Mouse (Mus musculus) gastrocnemius, postnatal 14 days (tissue): ENCODE measurements around the gene Zscan25. TPM values are rescaled to one million over a fixed set of nuclear protein-coding genes. Genes with fewer than 3 reads are reported as not detected.
"Not testable (repeated sequence)": the region's sequence is repeated elsewhere in the genome, so short reads cannot be mapped to it uniquely, and the experiment has no call there.

Source experiments
- DNase-seq: peaks from one replicate; pipeline ENCODE4 v3.0.0; 2021; ENCODE audit warnings: mixed read lengths
- intact Hi-C: fragments of 180-260 bp; cut with DNase I; formaldehyde crosslinking; loops from one replicate; pipeline ENCODE4 v1.15.1; 2025; ENCODE audit warnings: low total_unique reads
- long read RNA-seq, 2 experiments: library from polyadenylated mRNA; stranded (forward); transcript quantifications; one replicate each; pipeline ENCODE4 v2.0.0; 2021
- total RNA-seq, 2 experiments: library from RNA; stranded (reverse); gene quantifications; 2 replicates each; pipeline ENCODE4 v1.2.3; 2021

Zscan25 gene
- 1 to 10 TPM; 8.0 to 8.8 TPM for total RNA-seq
- long read RNA-seq, experiment 1, partial matches to known transcripts: 0 of 4 reads
- long read RNA-seq, experiment 1, other reads (novel, unspliced or antisense): 4 of 4 reads
- long read RNA-seq, experiment 2, partial matches to known transcripts: 0 of 8 reads
- long read RNA-seq, experiment 2, other reads (novel, unspliced or antisense): 8 of 8 reads

DNA sequence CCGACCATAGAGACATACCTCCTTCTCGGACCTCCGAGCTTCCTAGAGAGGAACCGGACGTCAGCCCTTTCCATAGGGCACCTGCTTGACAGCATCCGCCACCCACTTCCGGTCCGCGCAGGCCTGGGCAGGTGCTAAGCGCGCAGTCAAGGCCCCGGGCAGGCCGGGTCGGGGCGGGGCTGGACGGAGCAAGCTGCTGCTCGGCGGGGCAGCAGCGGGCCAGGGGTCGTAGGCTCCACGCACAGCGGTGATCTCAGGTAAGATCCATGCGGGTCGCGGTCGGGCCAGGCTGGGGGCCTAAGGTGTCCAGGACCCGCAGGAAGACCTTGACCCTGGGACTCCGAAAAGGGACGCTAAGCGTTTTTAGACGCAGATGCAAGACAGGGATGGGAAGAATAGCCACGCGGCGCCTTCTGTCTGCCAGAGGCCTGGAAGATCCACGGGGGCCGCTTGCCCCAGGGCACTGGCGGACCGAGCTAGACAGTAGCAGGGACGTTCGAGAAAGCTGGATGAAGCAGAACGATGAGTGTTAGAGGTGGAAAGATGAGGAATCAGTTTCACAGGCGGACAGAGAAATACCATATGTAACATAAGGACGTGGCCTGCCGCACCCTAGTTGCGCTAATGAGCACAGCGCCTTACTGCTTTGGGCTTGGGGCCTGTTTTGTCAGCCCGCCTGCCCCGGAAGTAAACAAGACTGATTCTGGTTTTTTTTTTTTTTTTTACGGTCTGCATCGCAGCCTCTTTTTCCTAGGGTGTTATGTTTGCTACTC lies at the start of gene Zscan25:
Gene Zscan25, plus strand, starts transcription at position 130 of the 773 bp plus-strand sequence.
- intact Hi-C loops: loop anchor here (5.0 kb wide), 1 partner anchor 48 kb away; the partner anchor contains the start of gene Zfp655
- peak; percentile 94 for DNase-seq

DNA sequence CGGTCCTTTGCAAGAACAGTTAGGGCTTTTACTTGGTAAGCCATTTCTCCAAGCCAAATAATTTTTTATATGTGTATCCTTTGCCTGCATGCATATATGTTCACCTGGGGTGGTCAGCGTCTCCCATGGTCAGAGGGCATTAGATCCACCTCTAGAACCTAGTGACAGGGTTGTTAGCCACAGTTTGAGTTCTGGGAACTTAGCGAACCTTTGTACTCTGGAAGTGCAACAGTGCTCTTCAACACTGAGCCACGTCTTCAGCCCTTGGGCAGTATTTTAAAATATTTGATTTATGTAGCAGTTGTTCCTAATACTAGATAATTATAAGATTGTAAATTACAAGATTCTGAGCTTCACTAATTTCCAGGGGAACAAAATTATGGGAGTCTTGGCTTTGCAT lies 49.7 kb upstream of the Zscan25 start:
- no peak for DNase-seq
- intact Hi-C loops: loop anchor here (5.0 kb wide), 1 partner anchor 52 kb away; the partner anchor contains the start of gene Zscan25

GRCm38 (mm10) chr5:145231367-145231871 lies 48.9 kb upstream of the Zscan25 start, which contains the start of gene Zfp655:
Zfp655 (plus strand) TSS chr5:145231715.
- intact Hi-C loops: loop anchor here (5.0 kb wide), 1 partner anchor 51 kb away; the partner anchor contains the start of gene Zscan25
- peak; percentile 98 for DNase-seq

GRCm38 (mm10) chr5:145231893-145232411 lies 48.3 kb upstream of the Zscan25 start:
- intact Hi-C loops: loop anchor here (5.0 kb wide), 1 partner anchor 50 kb away; the partner anchor contains the start of gene Zscan25
- DNase-seq: no peak

DNA sequence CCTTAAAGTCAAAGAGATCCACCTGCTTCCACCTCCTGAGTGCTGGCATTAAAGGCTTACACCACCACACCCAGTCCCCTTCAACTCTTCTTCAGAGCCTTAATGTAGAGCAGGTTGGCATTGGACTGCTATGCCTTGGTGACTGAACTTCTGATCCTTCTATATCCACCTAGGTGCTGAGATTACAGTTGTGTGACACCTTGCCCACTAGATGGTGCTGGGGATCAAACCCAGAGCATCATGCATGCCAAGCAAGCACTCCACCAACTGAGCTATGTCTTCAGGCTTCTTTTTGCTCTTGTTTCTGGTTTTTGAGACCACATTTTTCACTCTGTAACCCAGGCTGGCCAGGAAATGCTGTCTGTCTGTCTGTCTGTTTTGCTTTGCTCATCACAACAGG lies 45.7 kb upstream of the Zscan25 start:
- intact Hi-C loops: loop anchor here (5.0 kb wide), 1 partner anchor 48 kb away; the partner anchor contains the start of gene Zscan25

DNA sequence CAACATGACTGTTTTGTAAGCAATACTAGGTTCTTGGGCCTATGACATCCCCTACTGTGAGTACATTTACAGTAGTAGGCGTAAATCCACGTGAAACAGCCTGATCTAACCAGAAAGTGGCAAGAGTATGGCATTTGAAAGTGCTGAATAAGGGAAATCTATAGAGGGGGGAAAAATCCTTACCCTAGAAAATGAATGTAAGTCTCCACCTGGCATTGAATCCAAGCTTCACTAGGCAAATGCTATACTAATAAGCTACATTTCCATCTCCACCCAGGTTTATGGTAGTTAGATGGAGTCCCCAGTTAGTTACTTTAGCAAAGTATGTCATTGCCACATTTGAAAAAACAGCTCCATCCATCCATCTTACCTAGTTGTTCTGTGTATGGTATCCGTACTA lies 30.8 kb upstream of the Zscan25 start:
- intact Hi-C loops: no loop called here
- DNase-seq: no peak

More for the DNA sequence above, 45.7 kb upstream of the Zscan25 start:
- no peak for DNase-seq

- intact Hi-C loops: not testable (repeated sequence)
Observed at GRCm38 (mm10) chr5:145273568-145273967, 6.7 kb upstream of the Zscan25 start.

DNA sequence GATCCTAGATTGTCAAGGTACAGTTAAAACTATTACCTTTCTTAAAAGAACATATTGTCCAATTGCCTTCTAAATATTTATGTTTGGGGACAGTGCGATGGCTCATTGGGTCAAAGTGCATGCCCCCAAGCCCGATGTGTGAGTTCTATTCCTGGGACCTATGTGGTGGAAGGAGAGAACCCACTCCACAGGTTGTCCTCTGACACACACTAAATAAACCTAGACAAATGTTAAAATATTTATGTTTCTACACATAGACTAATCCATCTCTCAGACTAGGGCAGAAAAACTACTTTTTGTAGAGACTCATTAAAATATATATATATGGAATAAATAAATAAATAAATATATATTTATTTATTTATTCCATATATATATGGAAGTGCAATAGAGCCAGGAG lies 352 bp upstream of the Zscan25 start:
- intact Hi-C loops: loop anchor here (5.0 kb wide), 1 partner anchor 48 kb away; the partner anchor contains the start of gene Zfp655
- no peak for DNase-seq

More at GRCm38 (mm10) chr5:145273568-145273967, 6.7 kb upstream of the Zscan25 start:
- DNase-seq: not testable (repeated sequence)

DNA sequence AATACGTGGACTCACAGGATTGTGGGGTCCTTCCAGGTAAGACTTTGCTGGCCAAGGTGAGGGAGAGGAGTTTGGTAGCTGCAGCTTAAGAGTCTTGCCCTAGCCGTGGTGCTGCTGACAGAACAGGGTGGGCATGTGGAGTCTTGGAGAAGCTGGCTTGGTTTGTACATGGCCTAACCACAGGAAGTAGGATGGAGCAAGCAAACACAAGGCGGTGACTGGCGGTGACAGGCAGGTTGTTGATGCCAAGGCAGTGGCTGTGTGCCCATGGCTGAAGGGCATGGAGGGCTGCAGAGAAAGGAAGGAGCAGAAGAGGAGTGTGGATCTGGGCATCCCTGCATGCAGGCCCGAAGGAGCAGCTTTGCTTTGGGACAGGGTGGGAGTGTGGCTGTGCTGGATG lies 8.1 kb downstream of the Zscan25 start:
- no peak for DNase-seq
- intact Hi-C loops: no loop called here

- DNase-seq: no peak
- intact Hi-C loops: no loop called here
Observed at GRCm38 (mm10) chr5:145290697-145291096, 10.4 kb downstream of the Zscan25 start.

- intact Hi-C loops: no loop called here
- no peak for DNase-seq
Observed at GRCm38 (mm10) chr5:145292398-145292797, 12.1 kb downstream of the Zscan25 start.

DNA sequence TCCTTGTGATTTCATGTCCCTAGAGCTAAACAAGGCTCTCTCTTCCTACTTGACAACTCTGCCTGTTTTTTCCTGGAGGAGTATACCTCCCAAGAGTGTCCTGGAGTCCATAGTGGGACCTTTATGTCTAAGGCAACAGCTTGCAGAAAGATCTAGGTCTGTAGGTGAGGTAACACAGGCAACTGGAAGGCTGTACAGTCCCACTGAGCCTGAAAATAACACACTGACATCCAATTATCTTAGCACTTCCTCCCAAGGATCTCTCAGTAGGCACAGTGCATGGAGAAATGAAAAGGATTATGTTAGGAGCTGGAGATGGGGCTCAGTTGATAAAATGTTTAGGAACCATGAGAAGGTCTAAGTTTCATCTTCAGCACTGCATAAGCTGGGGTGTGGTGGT lies 20.2 kb downstream of the Zscan25 start:
- intact Hi-C loops: no loop called here
- DNase-seq: no peak

- intact Hi-C loops, DNase-seq: not testable (repeated sequence)
Observed at GRCm38 (mm10) chr5:145301796-145302195, 21.5 kb downstream of the Zscan25 start.

DNA sequence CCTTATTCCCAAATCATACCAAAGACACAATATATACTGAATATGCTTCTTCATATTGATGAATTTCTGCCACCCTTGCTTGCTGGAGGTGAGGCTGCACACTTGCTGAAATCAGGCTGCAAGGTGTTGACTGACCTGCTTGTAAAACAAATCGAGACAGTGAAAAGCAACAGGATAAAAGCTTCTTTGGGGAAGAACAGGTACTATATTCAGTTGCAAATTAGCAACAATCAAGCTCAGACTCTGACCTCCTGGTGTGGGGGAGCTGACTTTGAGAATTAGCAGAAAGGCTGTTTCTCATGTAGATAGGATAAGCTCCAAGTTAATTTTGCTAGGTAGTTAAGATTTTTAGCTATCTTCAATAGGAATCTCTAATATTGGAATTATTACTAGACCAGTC lies 22.1 kb downstream of the Zscan25 start:
- intact Hi-C loops: no loop called here
- no peak for DNase-seq

- intact Hi-C loops, DNase-seq: not testable (repeated sequence)
Observed at GRCm38 (mm10) chr5:145306953-145307352, 26.7 kb downstream of the Zscan25 start.

- intact Hi-C loops, DNase-seq: not testable (repeated sequence)
Observed at GRCm38 (mm10) chr5:145307811-145308210, 27.5 kb downstream of the Zscan25 start.

- DNase-seq: no peak
- intact Hi-C loops: no loop called here
Observed at GRCm38 (mm10) chr5:145313845-145314244, 33.5 kb downstream of the Zscan25 start.

DNA sequence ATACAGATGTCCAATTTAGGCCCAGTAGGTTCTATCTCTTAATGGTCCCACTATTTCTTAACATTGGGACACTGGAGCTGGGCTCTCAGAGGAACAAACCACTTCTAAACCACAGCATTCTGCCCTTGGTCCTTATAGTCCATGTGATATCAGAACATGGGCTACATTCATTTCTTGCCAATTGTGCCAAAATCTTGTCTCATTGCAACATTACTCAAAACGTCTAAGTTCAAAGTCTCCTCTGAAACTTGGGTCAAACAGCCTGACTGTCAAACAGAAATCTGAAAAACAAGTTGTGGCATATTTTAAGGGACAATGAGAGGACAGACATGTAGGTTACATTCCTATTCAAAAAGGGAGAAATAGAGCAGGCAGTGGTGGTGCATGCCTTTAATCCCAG lies 36.8 kb downstream of the Zscan25 start:
- intact Hi-C loops: no loop called here
- DNase-seq: no peak

DNA sequence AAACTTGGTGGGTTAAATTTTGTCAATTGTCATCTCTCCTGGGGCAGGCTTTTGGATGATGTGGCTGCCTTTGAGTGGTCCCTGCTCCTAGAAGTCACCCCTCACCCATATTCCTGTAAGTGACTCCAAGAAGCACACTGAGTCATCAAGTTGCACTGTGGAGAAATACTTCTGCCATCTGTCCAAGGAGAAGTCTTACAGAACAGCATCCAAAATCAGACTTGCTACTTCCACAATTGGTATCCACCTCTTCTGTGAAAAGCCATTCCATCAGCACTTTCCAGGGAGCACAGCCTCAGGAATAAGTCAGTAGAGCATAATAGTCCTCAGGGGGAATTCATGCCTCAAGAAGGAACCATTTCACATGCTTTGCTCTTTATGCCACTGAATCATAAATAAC lies 58.5 kb downstream of the Zscan25 start:
- DNase-seq, intact Hi-C loops: not testable (repeated sequence)
